Mouse (Mus musculus) R1 (cell line): ENCODE data around the gene Nudc.

ENCODE experiments used
- DNase-seq: peaks from one replicate; pipeline ENCODE4 v3.0.0-alpha.2; 2018; ENCODE audit warnings: low read depth, low spot score

The Nudc gene

GRCm38 (mm10) chr4:133545272-133546231 is at the start of gene Nudc:
Gene Nudc (minus strand): TSS chr4:133545996.
- DNase-seq, result peak; percentile 98

- no peak for DNase-seq
These were observed 49.7 kb upstream of the Nudc start for GRCm38 (mm10) chr4:133595538-133595937.

DNA sequence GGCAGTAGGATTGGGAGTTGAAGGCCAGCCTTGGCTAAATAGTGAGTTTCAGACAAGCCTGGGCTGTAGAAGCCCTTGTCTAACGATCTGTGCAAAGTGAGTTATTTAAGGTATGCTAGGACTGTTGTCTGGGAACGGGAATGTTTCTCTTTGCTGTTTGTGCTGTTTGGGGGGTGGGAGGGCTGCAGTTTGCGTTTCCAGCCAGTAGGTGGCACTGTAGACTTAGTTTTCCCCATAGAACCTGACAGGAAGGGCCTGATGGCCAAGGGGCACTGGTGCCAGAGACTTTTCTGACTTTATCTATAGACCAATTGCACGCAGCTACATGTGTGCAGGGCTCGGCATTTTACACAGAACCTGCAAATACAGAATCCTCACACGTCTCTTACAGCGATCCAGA is 46.8 kb upstream of the Nudc start:
- peak; percentile 60 for DNase-seq

- DNase-seq, result peak; percentile 96
These were observed 38.5 kb upstream of the Nudc start, which contains the start of gene Gpn2 for GRCm38 (mm10) chr4:133584059-133584951. Gene Gpn2 (plus strand): TSS chr4:133584362.

- DNase-seq, result no peak
These were observed 37.9 kb upstream of the Nudc start for GRCm38 (mm10) chr4:133583690-133584058.

DNA sequence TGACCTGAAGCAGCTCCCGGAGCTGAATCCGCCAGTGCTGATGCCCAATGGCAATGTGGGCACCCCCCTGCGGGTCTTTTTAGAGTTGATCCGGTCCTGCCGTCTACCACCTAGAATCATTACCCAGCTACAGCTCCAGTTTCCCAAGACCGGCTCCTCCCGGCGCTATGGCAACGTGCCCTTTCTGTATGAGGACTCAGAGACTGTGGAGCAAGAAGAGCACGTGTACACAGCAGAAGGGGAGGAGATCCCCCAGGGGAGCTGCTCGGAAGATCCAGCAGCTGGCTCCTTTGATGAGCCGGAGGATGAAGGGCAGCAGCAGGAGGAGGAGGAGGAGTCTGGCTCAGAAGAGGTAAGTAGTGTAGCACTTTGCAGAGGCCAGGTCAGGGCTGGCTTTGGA is 32.2 kb upstream of the Nudc start:
- DNase-seq, result peak; percentile 90

- no peak for DNase-seq
These were observed 29.0 kb upstream of the Nudc start for GRCm38 (mm10) chr4:133574843-133575202.

- DNase-seq, result peak; percentile 95
These were observed 28.5 kb upstream of the Nudc start, which contains the start of gene Gpatch3 for GRCm38 (mm10) chr4:133574070-133574842. Gene Gpatch3 (plus strand): TSS chr4:133574745.

DNA sequence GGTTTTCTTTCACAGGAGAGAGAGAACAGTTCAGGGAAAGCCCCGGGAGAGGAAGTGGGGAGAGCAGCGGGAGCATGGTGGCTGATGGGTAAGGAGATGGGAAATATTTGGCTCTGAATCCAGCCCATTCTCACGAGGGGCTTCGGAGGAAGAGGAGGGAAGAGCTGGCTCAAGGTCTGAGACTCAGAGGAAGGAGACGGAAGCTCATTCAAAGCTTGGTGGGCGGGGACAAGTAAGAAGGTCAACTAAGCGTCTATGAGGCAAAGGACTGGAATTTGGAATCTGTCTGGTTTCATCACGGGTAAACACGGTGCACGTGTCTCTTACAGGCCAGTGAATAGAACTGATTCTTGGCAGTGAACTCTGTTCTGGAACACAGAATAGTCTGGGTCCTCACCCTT is 24.3 kb upstream of the Nudc start:
- DNase-seq, result peak; percentile 89

- no peak for DNase-seq
These were observed 23.7 kb upstream of the Nudc start for GRCm38 (mm10) chr4:133569291-133570065.

GRCm38 (mm10) chr4:133567251-133567650 is 21.5 kb upstream of the Nudc start:
- DNase-seq, result peak; percentile 83

GRCm38 (mm10) chr4:133563123-133563571 is 17.4 kb upstream of the Nudc start:
- peak; percentile 24 for DNase-seq

DNA sequence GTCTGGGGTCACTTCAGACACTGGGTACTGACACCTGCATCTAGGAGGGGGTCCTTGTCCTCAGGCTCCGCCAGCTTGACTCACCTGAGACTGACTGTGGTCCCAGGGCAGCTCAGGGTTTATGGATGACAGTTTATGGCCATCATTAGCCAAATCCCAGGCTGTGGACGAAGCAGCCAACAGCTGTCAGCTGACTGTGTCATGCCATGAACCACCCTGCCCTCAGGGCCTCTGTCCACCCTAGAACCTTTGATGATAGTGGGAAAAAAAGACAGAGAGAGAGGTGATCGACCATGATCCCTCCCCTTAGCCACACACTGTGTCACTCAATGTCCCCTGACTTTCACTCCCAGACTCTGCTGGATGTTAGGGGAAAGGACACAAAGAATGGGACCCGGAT is 15.8 kb upstream of the Nudc start:
- DNase-seq, result no peak

GRCm38 (mm10) chr4:133559846-133560245 is 14.1 kb upstream of the Nudc start:
- DNase-seq, result no peak

DNA sequence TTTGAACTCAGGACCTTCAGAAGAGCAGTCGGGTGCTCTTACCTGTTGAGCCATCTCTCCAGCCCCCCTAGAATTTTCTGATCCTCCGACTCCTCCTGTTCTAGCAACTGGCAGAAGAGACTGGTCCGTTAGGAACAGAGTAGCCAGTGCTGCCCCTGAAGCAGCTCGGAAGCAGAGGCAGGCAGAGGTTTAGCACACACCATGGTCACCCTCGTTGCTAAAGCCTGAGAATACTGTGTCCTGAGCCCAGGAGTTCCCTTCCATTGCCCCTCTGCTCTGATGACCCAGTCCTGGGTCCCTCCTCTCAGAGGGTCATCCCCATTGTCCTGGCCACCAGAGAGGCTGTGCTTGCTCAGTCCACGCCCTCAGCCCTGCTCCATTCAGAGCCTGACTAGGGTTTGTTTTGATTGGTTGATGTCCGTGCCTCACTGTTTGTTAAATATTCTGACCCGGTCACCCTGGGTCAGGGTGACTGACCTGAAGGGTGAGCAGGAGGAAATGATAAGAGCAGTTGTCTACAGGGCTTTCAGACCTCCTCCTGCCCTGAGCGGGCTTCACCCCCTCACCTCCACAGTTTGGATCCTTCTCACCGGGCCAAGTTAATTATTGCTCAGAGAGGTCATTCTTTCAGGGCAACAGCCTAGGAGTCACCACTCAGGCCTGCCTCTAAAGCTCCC is 11.4 kb upstream of the Nudc start:
- no peak for DNase-seq

DNA sequence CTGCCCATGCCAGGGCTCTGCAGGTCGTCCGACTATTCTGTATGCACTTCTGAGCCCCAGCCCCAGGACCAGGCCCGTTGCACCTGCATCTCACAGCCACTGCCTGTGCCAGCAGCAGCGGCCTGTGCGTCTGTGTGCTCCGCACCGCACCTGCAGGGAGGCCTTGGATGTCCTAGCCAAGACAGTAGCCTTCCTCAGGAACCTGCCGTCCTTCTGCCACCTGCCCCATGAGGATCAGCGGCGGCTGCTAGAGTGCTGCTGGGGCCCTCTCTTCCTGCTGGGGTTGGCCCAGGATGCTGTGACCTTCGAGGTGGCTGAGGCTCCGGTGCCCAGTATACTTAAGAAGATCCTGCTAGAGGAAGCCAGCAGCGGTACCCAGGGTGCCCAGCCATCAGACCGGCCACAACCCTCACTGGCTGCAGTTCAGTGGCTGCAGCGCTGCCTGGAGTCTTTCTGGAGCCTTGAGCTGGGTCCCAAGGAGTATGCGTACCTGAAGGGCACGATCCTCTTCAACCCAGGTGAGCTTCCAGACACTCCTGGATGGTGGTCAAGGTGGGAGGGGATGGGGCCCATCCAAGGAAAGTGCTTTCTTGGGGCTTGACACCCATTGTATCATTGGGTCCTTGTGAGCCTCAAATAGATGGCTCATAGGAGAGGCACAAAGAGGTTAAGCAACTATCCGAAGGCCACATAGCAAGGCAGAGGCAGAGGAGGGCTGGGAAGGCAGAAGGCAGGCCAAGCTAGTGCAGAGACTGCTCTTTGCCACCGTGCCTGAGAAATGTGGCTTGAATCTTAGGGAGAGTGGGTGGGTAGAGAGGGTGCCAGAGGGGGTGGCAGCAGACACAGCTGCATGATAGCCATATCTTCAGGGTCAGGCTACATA is 7.9 kb upstream of the Nudc start:
- DNase-seq, result no peak

- DNase-seq, result no peak
These were observed 7.1 kb upstream of the Nudc start, which contains the start of gene Nr0b2 for GRCm38 (mm10) chr4:133552768-133553447. Gene Nr0b2 (plus strand): TSS chr4:133553376.

- DNase-seq, result no peak
These were observed 6.2 kb upstream of the Nudc start for GRCm38 (mm10) chr4:133552029-133552428.
